Mouse (Mus musculus): ENCODE data around the gene Clmn. TPM values are rescaled to one million over a fixed set of nuclear protein-coding genes. Genes with fewer than 3 reads are reported as not detected.

Clmn gene
- polyA plus RNA-seq, 1 experiment from 2014 or later, result 4.1 TPM

DNA sequence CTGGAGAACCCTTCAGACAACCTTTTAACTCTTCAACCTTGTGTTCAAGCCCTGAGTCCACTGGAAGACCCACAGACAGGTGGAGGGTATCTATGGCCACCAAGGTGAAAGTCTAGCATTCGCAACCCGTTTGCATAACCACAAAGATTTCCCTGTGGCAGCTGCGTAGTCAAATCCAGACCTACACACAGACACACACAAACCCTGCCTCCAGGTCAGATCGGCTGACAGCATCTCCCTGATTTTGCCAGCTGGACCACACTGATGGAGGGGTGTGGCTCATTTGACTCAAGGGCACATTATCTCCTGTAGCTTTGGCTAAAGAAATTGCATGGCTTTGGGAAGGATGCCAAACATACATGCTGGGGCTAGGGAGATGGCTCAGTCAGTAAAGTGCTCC lies 17.6 kb downstream of the Clmn start:
- H3K27me3 ChIP-seq (ENCODE audit: control insufficient read depth, insufficient read depth, low read length), result no peaks in the 10 kb centered on the region
- H3K27ac ChIP-seq (replicated peaks; ENCODE audit: low read depth, low read length), result no peak overlapping the region
- H3K4me3 ChIP-seq (ENCODE audit: low read depth, low read length), result no peak overlapping the region
- no peak overlapping the region for H3K4me2 ChIP-seq (ENCODE audit: low read depth, low read length)
- 88% methylated on average over 4 of the region's 4 CpGs for WGBS
- no peaks in the 10 kb centered on the region; the same call in 1 of the 2 replicates for H3K4me1 ChIP-seq (ENCODE audit: control insufficient read depth, insufficient read depth, low read length)
- DNase-seq (ENCODE audit: low spot score), result no peak
- H3K9me3 ChIP-seq (replicated peaks; ENCODE audit: control insufficient read depth, low read length), result no peaks in the 10 kb centered on the region
- H3K36me3 ChIP-seq (replicated peaks; ENCODE audit: control insufficient read depth, insufficient read depth, low read depth, low read length), result no peaks in the 10 kb centered on the region
- H3K9ac ChIP-seq (replicated peaks; ENCODE audit: low read length), result no peak overlapping the region
- ATAC-seq (replicated peaks; ENCODE audit: insufficient number of reproducible peaks, low FRiP score, low TSS enrichment, low read depth), result no peak

DNA sequence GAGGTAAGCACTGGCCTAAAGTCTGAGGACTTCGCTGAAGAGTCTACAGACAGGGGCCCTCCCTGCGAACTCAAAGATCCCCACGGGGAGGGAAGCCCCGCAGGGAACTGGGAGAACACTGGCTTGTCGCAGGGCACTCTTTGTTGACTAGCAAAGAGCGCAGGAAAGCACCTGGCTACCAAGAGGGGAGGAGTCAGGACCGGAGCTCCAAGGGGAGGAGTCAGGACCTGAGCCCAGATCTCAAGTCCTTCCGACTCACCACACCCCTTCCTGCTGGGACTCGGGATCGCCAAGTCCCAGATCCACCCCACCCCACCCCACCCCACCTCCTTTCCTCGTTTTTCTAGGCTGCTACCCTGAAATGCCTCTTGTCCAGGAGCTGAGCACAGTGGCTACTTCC lies 19.2 kb downstream of the Clmn start:
- H3K36me3 ChIP-seq (replicated peaks; ENCODE audit: control insufficient read depth, insufficient read depth, low read depth, low read length), result no peaks in the 10 kb centered on the region
- peak overlapping the region; percentile 12 for H3K4me3 ChIP-seq (ENCODE audit: low read depth, low read length)

DNA sequence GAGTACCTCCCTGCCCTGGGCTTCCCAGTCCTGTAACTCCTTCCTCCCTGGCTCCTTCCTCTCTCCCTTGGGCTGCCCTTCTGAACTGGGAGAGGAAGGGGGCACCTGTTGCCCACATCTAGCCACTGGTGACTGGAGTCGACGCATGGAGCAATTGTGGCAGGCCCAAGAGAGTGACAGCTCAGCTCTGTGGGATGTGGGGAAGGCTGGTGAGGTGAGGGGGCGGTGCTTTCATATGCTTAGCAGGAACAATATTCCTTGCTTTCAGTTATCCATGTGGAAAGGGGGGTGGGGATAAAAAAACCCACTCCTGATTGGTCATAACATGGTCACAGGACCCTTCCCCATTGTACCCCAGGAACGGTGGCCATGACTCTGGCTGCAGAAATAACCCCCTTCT lies 19.9 kb downstream of the Clmn start:
- WGBS, result 72% methylated on average over 4 of the region's 4 CpGs
- no peak for ATAC-seq (replicated peaks; ENCODE audit: insufficient number of reproducible peaks, low FRiP score, low TSS enrichment, low read depth)

More for the DNA sequence above, 19.2 kb downstream of the Clmn start:
- Histone ChIP-seq H3K9ac (replicated peaks; ENCODE audit: low read length) (peak overlapping the region; percentile 19; the same call in 1 of the 2 replicates), H3K9me3 (replicated peaks; ENCODE audit: control insufficient read depth, low read length) (no peaks in the 10 kb centered on the region), H3K27ac (replicated peaks; ENCODE audit: low read depth, low read length) (no peak overlapping the region), H3K4me2 (ENCODE audit: low read depth, low read length) (peak overlapping the region; percentile 46), H3K4me1 (ENCODE audit: control insufficient read depth, insufficient read depth, low read length) (no peaks in the 10 kb centered on the region; the same call in 1 of the 2 replicates), H3K27me3 (ENCODE audit: control insufficient read depth, insufficient read depth, low read length) (no peaks in the 10 kb centered on the region)
- ATAC-seq (replicated peaks; ENCODE audit: insufficient number of reproducible peaks, low FRiP score, low TSS enrichment, low read depth) (0 out of 2 replicates have a peak, but pooled peaks have one; percentile 12), DNase-seq (ENCODE audit: low spot score) (peak; percentile 57)
- WGBS, result 2% methylated on average over 10 of the region's 11 CpGs

DNA sequence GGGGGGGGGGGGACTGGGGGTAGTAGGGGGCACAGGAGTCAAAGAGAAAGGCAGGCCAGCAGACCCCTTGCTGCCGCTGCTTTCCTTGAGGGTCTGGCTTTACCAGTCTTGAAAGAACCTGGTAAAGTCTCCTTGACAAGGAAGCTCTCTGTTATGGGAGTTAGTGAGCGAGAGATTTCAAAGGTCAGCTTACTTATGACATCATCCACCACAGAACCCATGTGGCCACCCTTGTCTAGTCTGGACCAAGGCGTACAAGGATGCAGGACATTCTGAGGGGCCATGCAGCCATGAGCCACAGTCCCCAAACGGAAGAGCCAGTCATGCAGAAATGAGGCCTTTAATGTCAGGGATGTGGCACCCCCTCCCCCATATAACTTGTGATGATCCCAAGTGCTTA lies 20.6 kb downstream of the Clmn start:
- H3K27ac ChIP-seq (replicated peaks; ENCODE audit: low read depth, low read length), result no peak overlapping the region
- DNase-seq (ENCODE audit: low spot score) (no peak), ATAC-seq (replicated peaks; ENCODE audit: insufficient number of reproducible peaks, low FRiP score, low TSS enrichment, low read depth) (no peak)
- WGBS, result 69% methylated on average over 4 of the region's 4 CpGs
- H3K36me3 ChIP-seq (replicated peaks; ENCODE audit: control insufficient read depth, insufficient read depth, low read depth, low read length), result no peaks in the 10 kb centered on the region
- no peak overlapping the region for H3K9ac ChIP-seq (replicated peaks; ENCODE audit: low read length)
- H3K4me2 ChIP-seq (ENCODE audit: low read depth, low read length), result no peak overlapping the region
- no peaks in the 10 kb centered on the region for H3K9me3 ChIP-seq (replicated peaks; ENCODE audit: control insufficient read depth, low read length)
- no peaks in the 10 kb centered on the region for H3K27me3 ChIP-seq (ENCODE audit: control insufficient read depth, insufficient read depth, low read length)
- no peaks in the 10 kb centered on the region; the same call in 1 of the 2 replicates for H3K4me1 ChIP-seq (ENCODE audit: control insufficient read depth, insufficient read depth, low read length)
- no peak overlapping the region for H3K4me3 ChIP-seq (ENCODE audit: low read depth, low read length)

More for the DNA sequence above, 19.9 kb downstream of the Clmn start:
- H3K36me3 ChIP-seq (replicated peaks; ENCODE audit: control insufficient read depth, insufficient read depth, low read depth, low read length), result no peaks in the 10 kb centered on the region
- H3K4me3 ChIP-seq (ENCODE audit: low read depth, low read length), result no peak overlapping the region
- H3K4me1 ChIP-seq (ENCODE audit: control insufficient read depth, insufficient read depth, low read length), result no peaks in the 10 kb centered on the region; the same call in 1 of the 2 replicates
- H3K27me3 ChIP-seq (ENCODE audit: control insufficient read depth, insufficient read depth, low read length), result no peaks in the 10 kb centered on the region
- no peak overlapping the region for H3K9ac ChIP-seq (replicated peaks; ENCODE audit: low read length)
- H3K27ac ChIP-seq (replicated peaks; ENCODE audit: low read depth, low read length), result no peak overlapping the region
- DNase-seq (ENCODE audit: low spot score), result no peak
- H3K9me3 ChIP-seq (replicated peaks; ENCODE audit: control insufficient read depth, low read length), result no peaks in the 10 kb centered on the region
- no peak overlapping the region for H3K4me2 ChIP-seq (ENCODE audit: low read depth, low read length)

DNA sequence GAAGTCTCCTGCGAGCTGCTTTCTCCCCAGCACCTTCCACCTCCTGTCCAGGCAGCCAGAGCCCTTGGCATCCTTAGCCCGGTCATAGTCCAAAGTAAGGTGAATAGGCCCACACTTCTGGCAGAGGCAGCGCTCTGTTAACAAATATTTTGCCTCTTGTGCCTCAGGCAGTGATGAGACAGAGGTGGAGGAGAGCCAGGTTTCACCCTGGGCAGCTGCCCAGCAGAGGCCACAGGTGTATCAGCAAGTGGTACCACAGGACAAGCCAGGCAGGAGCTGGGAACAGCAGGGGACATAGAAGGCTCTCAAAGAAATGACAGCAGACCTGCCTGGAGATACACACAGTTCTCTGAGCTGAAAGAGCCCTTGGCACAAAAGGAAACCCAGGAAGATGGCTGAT lies 23.6 kb downstream of the Clmn start:
- Histone ChIP-seq H3K4me1 (ENCODE audit: control insufficient read depth, insufficient read depth, low read length) (no peaks in the 10 kb centered on the region; the same call in 1 of the 2 replicates), H3K27me3 (ENCODE audit: control insufficient read depth, insufficient read depth, low read length) (no peaks in the 10 kb centered on the region), H3K9me3 (replicated peaks; ENCODE audit: control insufficient read depth, low read length) (no peaks in the 10 kb centered on the region), H3K27ac (replicated peaks; ENCODE audit: low read depth, low read length) (no peak overlapping the region), H3K4me3 (ENCODE audit: low read depth, low read length) (no peak overlapping the region), H3K36me3 (replicated peaks; ENCODE audit: control insufficient read depth, insufficient read depth, low read depth, low read length) (no peaks in the 10 kb centered on the region), H3K9ac (replicated peaks; ENCODE audit: low read length) (no peak overlapping the region), H3K4me2 (ENCODE audit: low read depth, low read length) (no peak overlapping the region)
- no peak for DNase-seq (ENCODE audit: low spot score)
- WGBS, result 82% methylated on average over 3 of the region's 3 CpGs
- ATAC-seq (replicated peaks; ENCODE audit: insufficient number of reproducible peaks, low FRiP score, low TSS enrichment, low read depth), result no peak

DNA sequence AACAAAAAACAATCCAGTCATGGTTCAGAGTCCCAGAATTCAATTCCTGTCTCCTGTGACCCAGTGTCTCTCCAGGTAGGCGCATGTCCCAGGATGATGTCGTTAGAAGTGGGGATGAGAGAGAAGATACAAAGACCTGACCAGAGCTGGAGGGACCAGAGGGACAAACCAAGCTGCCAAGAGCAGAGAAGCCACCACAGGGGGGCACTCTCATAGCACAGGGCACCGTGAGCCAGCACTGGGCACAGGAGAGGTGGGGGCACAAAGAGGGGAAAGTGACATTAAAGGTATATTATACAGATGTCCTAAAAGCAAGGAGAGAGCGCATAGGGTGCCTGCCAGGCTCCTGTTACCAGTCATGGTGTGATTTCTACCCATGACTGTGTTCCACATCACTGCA lies 25.9 kb downstream of the Clmn start:
- ATAC-seq (replicated peaks; ENCODE audit: insufficient number of reproducible peaks, low FRiP score, low TSS enrichment, low read depth) (no peak), DNase-seq (ENCODE audit: low spot score) (no peak)
- Histone ChIP-seq H3K36me3 (replicated peaks; ENCODE audit: control insufficient read depth, insufficient read depth, low read depth, low read length) (no peaks in the 10 kb centered on the region), H3K27ac (replicated peaks; ENCODE audit: low read depth, low read length) (no peak overlapping the region), H3K27me3 (ENCODE audit: control insufficient read depth, insufficient read depth, low read length) (no peaks in the 10 kb centered on the region), H3K9ac (replicated peaks; ENCODE audit: low read length) (no peak overlapping the region), H3K4me2 (ENCODE audit: low read depth, low read length) (no peak overlapping the region), H3K4me1 (ENCODE audit: control insufficient read depth, insufficient read depth, low read length) (no peaks in the 10 kb centered on the region), H3K4me3 (ENCODE audit: low read depth, low read length) (no peak overlapping the region), H3K9me3 (replicated peaks; ENCODE audit: control insufficient read depth, low read length) (no peaks in the 10 kb centered on the region)
- WGBS, result 58% methylated on average over 4 of the region's 4 CpGs

DNA sequence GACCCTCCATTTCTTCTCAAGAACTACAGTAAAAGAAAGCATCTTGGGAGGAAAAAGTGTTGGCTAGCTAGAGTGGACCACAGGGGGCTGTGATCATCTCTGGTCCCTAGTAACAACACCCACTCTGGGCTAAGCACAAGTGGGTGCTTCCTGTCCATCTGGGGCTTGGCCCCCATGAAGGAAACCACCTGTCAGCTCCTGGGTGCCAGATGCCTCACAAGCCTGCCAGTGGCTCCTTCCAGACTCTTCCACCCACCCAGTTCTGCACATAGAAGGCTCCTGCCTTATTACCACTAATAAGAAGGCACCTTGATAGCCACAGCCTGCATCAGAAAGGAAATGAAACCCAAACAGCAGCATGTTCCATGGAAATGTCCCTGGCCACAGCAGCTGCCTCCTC lies 26.4 kb downstream of the Clmn start:
- no peaks in the 10 kb centered on the region for H3K9me3 ChIP-seq (replicated peaks; ENCODE audit: control insufficient read depth, low read length)
- H3K36me3 ChIP-seq (replicated peaks; ENCODE audit: control insufficient read depth, insufficient read depth, low read depth, low read length), result no peaks in the 10 kb centered on the region
- no peaks in the 10 kb centered on the region for H3K27me3 ChIP-seq (ENCODE audit: control insufficient read depth, insufficient read depth, low read length)
- ATAC-seq (replicated peaks; ENCODE audit: insufficient number of reproducible peaks, low FRiP score, low TSS enrichment, low read depth), result no peak
- H3K4me2 ChIP-seq (ENCODE audit: low read depth, low read length), result no peak overlapping the region
- no peak for DNase-seq (ENCODE audit: low spot score)
- no peak overlapping the region for H3K27ac ChIP-seq (replicated peaks; ENCODE audit: low read depth, low read length)
- H3K4me3 ChIP-seq (ENCODE audit: low read depth, low read length), result no peak overlapping the region
- H3K4me1 ChIP-seq (ENCODE audit: control insufficient read depth, insufficient read depth, low read length), result no peaks in the 10 kb centered on the region
- H3K9ac ChIP-seq (replicated peaks; ENCODE audit: low read length), result no peak overlapping the region

DNA sequence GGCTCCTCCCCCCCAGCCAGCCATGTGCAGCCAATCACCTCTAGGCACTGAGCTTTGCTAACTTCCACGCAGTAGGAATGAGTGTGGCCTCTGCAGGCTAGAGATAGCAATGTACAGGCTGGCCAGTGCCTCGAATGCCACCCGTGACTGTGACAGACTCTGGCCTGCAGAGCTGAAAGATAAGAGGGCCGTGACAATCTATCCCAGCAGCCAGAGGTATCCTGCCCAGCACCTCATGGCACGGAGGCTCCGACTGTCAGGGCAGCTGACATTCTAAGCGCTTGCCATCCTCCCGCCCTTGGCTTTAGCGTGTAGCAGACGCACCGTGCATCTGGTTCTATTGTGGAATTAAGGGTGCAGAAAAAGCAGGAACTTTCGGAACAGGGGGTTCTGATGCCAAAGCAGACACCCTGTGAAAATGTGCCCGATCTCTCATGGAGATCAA lies 26.9 kb downstream of the Clmn start:
- WGBS, result 78% methylated on average over 13 of the region's 13 CpGs
- Histone ChIP-seq H3K36me3 (replicated peaks; ENCODE audit: control insufficient read depth, insufficient read depth, low read depth, low read length) (no peaks in the 10 kb centered on the region), H3K27me3 (ENCODE audit: control insufficient read depth, insufficient read depth, low read length) (no peaks in the 10 kb centered on the region), H3K27ac (replicated peaks; ENCODE audit: low read depth, low read length) (no peak overlapping the region), H3K4me2 (ENCODE audit: low read depth, low read length) (no peak overlapping the region), H3K9me3 (replicated peaks; ENCODE audit: control insufficient read depth, low read length) (no peaks in the 10 kb centered on the region), H3K9ac (replicated peaks; ENCODE audit: low read length) (no peak overlapping the region), H3K4me3 (ENCODE audit: low read depth, low read length) (no peak overlapping the region), H3K4me1 (ENCODE audit: control insufficient read depth, insufficient read depth, low read length) (no peaks in the 10 kb centered on the region)
- ATAC-seq (replicated peaks; ENCODE audit: insufficient number of reproducible peaks, low FRiP score, low TSS enrichment, low read depth) (no peak), DNase-seq (ENCODE audit: low spot score) (no peak)

Measured in embryonic facial prominence, embryonic 11.5 days (tissue).